Mouse (Mus musculus): ENCODE results near the gene Lrrc4. TPM values are rescaled to one million over a fixed set of nuclear protein-coding genes. Genes with fewer than 3 reads are reported as not detected.

The Lrrc4 gene
- polyA plus RNA-seq, 1 experiment, result 0.53 TPM

- Histone ChIP-seq H3K4me3 (ENCODE audit: extremely low read depth, insufficient read depth, insufficient read length) (no peak overlapping the region), H3K27me3 (ENCODE audit: control insufficient read depth, insufficient read depth, low read length) (no peaks in the 10 kb centered on the region), H3K36me3 (ENCODE audit: control insufficient read depth, insufficient read depth, low read length) (no peaks in the 10 kb centered on the region), H3K27ac (ENCODE audit: insufficient read depth, low read length) (no peak overlapping the region), H3K4me1 (ENCODE audit: control insufficient read depth, insufficient read depth, insufficient read length) (no peaks in the 10 kb centered on the region)
- DNase-seq (ENCODE audit: low read depth in 1 of 2, low spot score in 2 of 2), result no peak
- no peak for TF ChIP-seq POLR2A (IDR thresholded peaks at IDR 0.05; ENCODE audit: low read depth, low read length)
- no peak for TF ChIP-seq CTCF (IDR thresholded peaks at IDR 0.05; ENCODE audit: extremely low read depth, insufficient read depth, insufficient read length, insufficient replicate concordance)
- WGBS, result 95% methylated on average over 8 of the region's 8 CpGs
Measured at GRCm38 (mm10) chr6:28854598-28854997, 23.1 kb upstream of the Lrrc4 start.

- no peak for TF ChIP-seq CTCF (IDR thresholded peaks at IDR 0.05; ENCODE audit: extremely low read depth, insufficient read depth, insufficient read length, insufficient replicate concordance)
- TF ChIP-seq POLR2A (IDR thresholded peaks at IDR 0.05; ENCODE audit: low read depth, low read length), result no peak
- 91% methylated on average over 2 of the region's 2 CpGs for WGBS
Measured at GRCm38 (mm10) chr6:28853654-28854053, 22.1 kb upstream of the Lrrc4 start.

DNA sequence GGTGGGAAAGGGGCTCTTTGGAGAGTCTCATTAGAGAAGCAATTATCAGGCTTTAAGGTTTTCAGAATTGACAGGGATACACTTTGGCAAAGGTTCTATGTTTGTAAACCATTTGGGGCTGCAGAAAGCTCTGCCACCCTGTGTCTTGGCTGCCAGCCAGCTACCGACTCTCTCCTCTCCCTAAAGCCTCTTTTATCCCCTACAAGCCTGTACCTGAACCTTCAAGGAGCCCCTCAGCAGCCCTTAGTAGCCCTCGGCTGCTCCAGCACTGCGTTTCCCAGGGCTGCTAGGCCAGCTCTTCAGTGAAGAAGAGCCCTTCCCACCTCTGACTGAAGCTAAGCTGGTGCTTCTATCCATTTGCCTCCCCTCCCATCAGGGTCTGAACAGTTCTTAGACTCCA, 21.6 kb upstream of the Lrrc4 start:
- no peak overlapping the region for H3K27ac ChIP-seq (ENCODE audit: insufficient read depth, low read length)
- no peak for DNase-seq (ENCODE audit: low read depth in 1 of 2, low spot score in 2 of 2)
- no peaks in the 10 kb centered on the region for H3K27me3 ChIP-seq (ENCODE audit: control insufficient read depth, insufficient read depth, low read length)
- H3K4me3 ChIP-seq (ENCODE audit: extremely low read depth, insufficient read depth, insufficient read length), result no peak overlapping the region
- H3K4me1 ChIP-seq (ENCODE audit: control insufficient read depth, insufficient read depth, insufficient read length), result no peaks in the 10 kb centered on the region
- TF ChIP-seq CTCF (IDR thresholded peaks at IDR 0.05; ENCODE audit: extremely low read depth, insufficient read depth, insufficient read length, insufficient replicate concordance), result no peak
- TF ChIP-seq POLR2A (IDR thresholded peaks at IDR 0.05; ENCODE audit: low read depth, low read length), result no peak
- H3K36me3 ChIP-seq (ENCODE audit: control insufficient read depth, insufficient read depth, low read length), result no peaks in the 10 kb centered on the region
- 90% methylated on average over 3 of the region's 3 CpGs for WGBS

More at GRCm38 (mm10) chr6:28853654-28854053, 22.1 kb upstream of the Lrrc4 start:
- DNase-seq (ENCODE audit: low read depth in 1 of 2, low spot score in 2 of 2), result no peak
- Histone ChIP-seq H3K27me3 (ENCODE audit: control insufficient read depth, insufficient read depth, low read length) (no peaks in the 10 kb centered on the region), H3K4me3 (ENCODE audit: extremely low read depth, insufficient read depth, insufficient read length) (no peak overlapping the region), H3K27ac (ENCODE audit: insufficient read depth, low read length) (no peak overlapping the region), H3K4me1 (ENCODE audit: control insufficient read depth, insufficient read depth, insufficient read length) (no peaks in the 10 kb centered on the region), H3K36me3 (ENCODE audit: control insufficient read depth, insufficient read depth, low read length) (no peaks in the 10 kb centered on the region)

DNA sequence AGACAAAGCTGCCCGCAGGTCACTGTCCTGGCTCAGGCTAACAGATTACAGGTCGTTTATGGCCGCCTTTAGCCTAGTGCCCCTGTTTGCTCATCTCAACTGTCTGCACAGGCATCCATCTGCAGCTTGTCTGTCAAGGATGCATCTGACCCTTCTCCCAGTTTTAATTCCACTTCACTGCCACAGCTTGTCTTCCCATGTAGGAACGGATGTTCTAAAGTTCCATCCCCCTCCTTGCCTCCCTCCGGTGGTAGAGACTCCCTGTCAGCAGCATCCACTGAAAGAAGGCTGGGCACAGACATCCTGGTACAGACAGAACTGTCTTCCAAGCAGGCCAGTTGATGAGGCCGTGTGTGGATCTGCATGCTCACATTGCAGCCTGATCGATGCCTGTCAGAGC, 20.8 kb upstream of the Lrrc4 start:
- TF ChIP-seq POLR2A (IDR thresholded peaks at IDR 0.05; ENCODE audit: low read depth, low read length) (no peak), CTCF (IDR thresholded peaks at IDR 0.05; ENCODE audit: extremely low read depth, insufficient read depth, insufficient read length, insufficient replicate concordance) (no peak)
- H3K27me3 ChIP-seq (ENCODE audit: control insufficient read depth, insufficient read depth, low read length), result no peaks in the 10 kb centered on the region
- DNase-seq (ENCODE audit: low read depth in 1 of 2, low spot score in 2 of 2), result no peak
- 94% methylated on average over 7 of the region's 7 CpGs for WGBS
- H3K36me3 ChIP-seq (ENCODE audit: control insufficient read depth, insufficient read depth, low read length), result no peaks in the 10 kb centered on the region
- H3K4me3 ChIP-seq (ENCODE audit: extremely low read depth, insufficient read depth, insufficient read length), result no peak overlapping the region
- H3K4me1 ChIP-seq (ENCODE audit: control insufficient read depth, insufficient read depth, insufficient read length), result no peaks in the 10 kb centered on the region
- no peak overlapping the region for H3K27ac ChIP-seq (ENCODE audit: insufficient read depth, low read length)

DNA sequence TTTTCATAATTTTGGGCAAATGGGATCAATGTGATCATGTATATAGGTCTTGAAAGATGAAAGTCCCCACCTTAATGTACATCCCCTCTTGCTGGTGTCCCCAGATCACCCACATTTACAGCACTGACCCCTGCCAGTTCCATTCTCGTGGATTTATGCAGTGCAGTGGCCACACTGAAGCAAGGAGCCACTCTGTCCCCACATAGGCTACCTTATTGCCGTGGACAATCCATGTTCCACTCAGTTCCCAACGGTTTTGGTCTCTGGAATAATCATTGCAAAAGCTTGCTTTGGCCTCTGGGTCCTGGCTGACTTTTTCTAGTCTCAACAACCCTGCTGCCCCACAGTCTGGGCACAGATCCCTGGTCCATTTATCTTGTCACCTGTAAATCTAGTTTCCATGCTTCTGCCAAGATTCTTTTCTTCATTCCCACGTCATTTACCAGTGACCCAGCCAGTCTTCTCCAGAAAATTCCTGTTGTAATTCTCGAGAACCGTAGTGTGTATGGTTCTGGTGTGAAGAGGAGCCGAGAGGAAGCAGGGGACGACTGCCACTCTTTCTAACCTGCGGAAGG, 18.9 kb upstream of the Lrrc4 start:
- Histone ChIP-seq H3K27ac (ENCODE audit: insufficient read depth, low read length) (no peak overlapping the region), H3K36me3 (ENCODE audit: control insufficient read depth, insufficient read depth, low read length) (no peaks in the 10 kb centered on the region), H3K27me3 (ENCODE audit: control insufficient read depth, insufficient read depth, low read length) (no peaks in the 10 kb centered on the region), H3K4me1 (ENCODE audit: control insufficient read depth, insufficient read depth, insufficient read length) (no peaks in the 10 kb centered on the region), H3K4me3 (ENCODE audit: extremely low read depth, insufficient read depth, insufficient read length) (no peak overlapping the region)
- WGBS, result 91% methylated on average over 9 of the region's 9 CpGs
- TF ChIP-seq POLR2A (IDR thresholded peaks at IDR 0.05; ENCODE audit: low read depth, low read length), result no peak
- no peak for TF ChIP-seq CTCF (IDR thresholded peaks at IDR 0.05; ENCODE audit: extremely low read depth, insufficient read depth, insufficient read length, insufficient replicate concordance)
- no peak for DNase-seq (ENCODE audit: low read depth in 1 of 2, low spot score in 2 of 2)

DNA sequence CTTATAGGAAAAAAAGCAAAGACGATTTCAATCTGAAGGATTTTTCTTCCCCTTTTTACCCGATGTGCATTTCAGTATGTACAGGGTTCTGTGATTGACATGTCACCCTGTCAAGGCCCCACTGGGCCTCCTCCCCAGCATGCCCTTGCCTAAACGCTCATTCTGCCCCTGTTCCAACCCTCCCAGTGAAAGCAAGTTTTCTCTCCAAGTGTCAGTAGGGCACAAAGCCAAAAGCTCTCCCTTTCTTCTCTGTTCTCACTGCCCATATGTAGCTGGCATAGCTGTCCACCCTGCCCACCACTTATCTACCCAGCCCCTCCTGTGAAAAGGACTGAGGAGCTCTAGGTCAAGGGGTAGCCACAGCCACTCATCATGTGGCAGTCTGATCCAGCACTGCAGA, 17.8 kb upstream of the Lrrc4 start:
- Histone ChIP-seq H3K36me3 (ENCODE audit: control insufficient read depth, insufficient read depth, low read length) (no peaks in the 10 kb centered on the region), H3K4me1 (ENCODE audit: control insufficient read depth, insufficient read depth, insufficient read length) (no peaks in the 10 kb centered on the region), H3K27ac (ENCODE audit: insufficient read depth, low read length) (no peak overlapping the region), H3K27me3 (ENCODE audit: control insufficient read depth, insufficient read depth, low read length) (no peaks in the 10 kb centered on the region), H3K4me3 (ENCODE audit: extremely low read depth, insufficient read depth, insufficient read length) (no peak overlapping the region)
- 27% methylated on average over 3 of the region's 3 CpGs for WGBS
- DNase-seq (ENCODE audit: low read depth in 1 of 2, low spot score in 2 of 2), result no peak
- TF ChIP-seq CTCF (IDR thresholded peaks at IDR 0.05; ENCODE audit: extremely low read depth, insufficient read depth, insufficient read length, insufficient replicate concordance), result no peak
- TF ChIP-seq POLR2A (IDR thresholded peaks at IDR 0.05; ENCODE audit: low read depth, low read length), result no peak

GRCm38 (mm10) chr6:28848891-28849290, 17.3 kb upstream of the Lrrc4 start:
- whole genome bisulfite sequencing, result 82% methylated on average over 9 of the region's 9 CpGs
- Histone ChIP-seq H3K27me3 (ENCODE audit: control insufficient read depth, insufficient read depth, low read length) (no peaks in the 10 kb centered on the region), H3K4me1 (ENCODE audit: control insufficient read depth, insufficient read depth, insufficient read length) (no peaks in the 10 kb centered on the region), H3K4me3 (ENCODE audit: extremely low read depth, insufficient read depth, insufficient read length) (no peak overlapping the region), H3K36me3 (ENCODE audit: control insufficient read depth, insufficient read depth, low read length) (no peaks in the 10 kb centered on the region), H3K27ac (ENCODE audit: insufficient read depth, low read length) (no peak overlapping the region)
- no peak for DNase-seq (ENCODE audit: low read depth in 1 of 2, low spot score in 2 of 2)
- TF ChIP-seq CTCF (IDR thresholded peaks at IDR 0.05; ENCODE audit: extremely low read depth, insufficient read depth, insufficient read length, insufficient replicate concordance) (no peak), POLR2A (IDR thresholded peaks at IDR 0.05; ENCODE audit: low read depth, low read length) (no peak)
